Mouse (Mus musculus) layer of hippocampus, adult 9-10 months (tissue): ENCODE results near the gene Camta1.

ENCODE experiments used
- DNase-seq: peaks from one replicate; pipeline ENCODE4 v3.0.0; 2022; ENCODE audit warnings: low spot score

Camta1 gene

GRCm38 (mm10) chr4:151195126-151195525 is 666.5 kb downstream of the Camta1 start:
- DNase-seq, result no peak

GRCm38 (mm10) chr4:151194715-151195097 is 667.0 kb downstream of the Camta1 start:
- DNase-seq, result no peak

GRCm38 (mm10) chr4:151194030-151194714 is 667.5 kb downstream of the Camta1 start:
- DNase-seq, result no peak

- DNase-seq, result no peak
These were observed 675.2 kb downstream of the Camta1 start for GRCm38 (mm10) chr4:151186447-151186846.

GRCm38 (mm10) chr4:151185750-151186149 is 675.9 kb downstream of the Camta1 start:
- DNase-seq, result no peak

- no peak for DNase-seq
These were observed 681.2 kb downstream of the Camta1 start for GRCm38 (mm10) chr4:151180394-151180902.

GRCm38 (mm10) chr4:151179639-151180038 is 682.0 kb downstream of the Camta1 start:
- no peak for DNase-seq

- peak; percentile 42 for DNase-seq
These were observed 682.7 kb downstream of the Camta1 start for GRCm38 (mm10) chr4:151178970-151179378.

GRCm38 (mm10) chr4:151172526-151172925 is 689.1 kb downstream of the Camta1 start:
- DNase-seq, result no peak

GRCm38 (mm10) chr4:151171117-151171516 is 690.6 kb downstream of the Camta1 start:
- DNase-seq, result no peak

GRCm38 (mm10) chr4:151170658-151171057 is 691.0 kb downstream of the Camta1 start:
- DNase-seq, result no peak

GRCm38 (mm10) chr4:151166969-151167368 is 694.7 kb downstream of the Camta1 start:
- DNase-seq, result no peak

GRCm38 (mm10) chr4:151165539-151165938 is 696.1 kb downstream of the Camta1 start:
- peak; percentile 78 for DNase-seq

GRCm38 (mm10) chr4:151164309-151164708 is 697.4 kb downstream of the Camta1 start:
- no peak for DNase-seq

- no peak for DNase-seq
These were observed 699.8 kb downstream of the Camta1 start for GRCm38 (mm10) chr4:151161869-151162268.

GRCm38 (mm10) chr4:151160932-151161331 is 700.7 kb downstream of the Camta1 start:
- no peak for DNase-seq

GRCm38 (mm10) chr4:151160476-151160875 is 701.2 kb downstream of the Camta1 start:
- no peak for DNase-seq

GRCm38 (mm10) chr4:151158250-151158649 is 703.4 kb downstream of the Camta1 start:
- DNase-seq, result no peak

GRCm38 (mm10) chr4:151156904-151157303 is 704.8 kb downstream of the Camta1 start:
- DNase-seq, result peak; percentile 85

- DNase-seq, result no peak
These were observed 706.1 kb downstream of the Camta1 start for GRCm38 (mm10) chr4:151155587-151155986.

- no peak for DNase-seq
These were observed 707.4 kb downstream of the Camta1 start for GRCm38 (mm10) chr4:151154306-151154705.

- no peak for DNase-seq
These were observed 709.7 kb downstream of the Camta1 start for GRCm38 (mm10) chr4:151152010-151152409.

- no peak for DNase-seq
These were observed 710.8 kb downstream of the Camta1 start for GRCm38 (mm10) chr4:151150842-151151241.

GRCm38 (mm10) chr4:151150115-151150514 is 711.6 kb downstream of the Camta1 start:
- DNase-seq, result no peak
